32 mouse cellular contexts compared by ENCODE assay signal in the genomic region with DNA sequence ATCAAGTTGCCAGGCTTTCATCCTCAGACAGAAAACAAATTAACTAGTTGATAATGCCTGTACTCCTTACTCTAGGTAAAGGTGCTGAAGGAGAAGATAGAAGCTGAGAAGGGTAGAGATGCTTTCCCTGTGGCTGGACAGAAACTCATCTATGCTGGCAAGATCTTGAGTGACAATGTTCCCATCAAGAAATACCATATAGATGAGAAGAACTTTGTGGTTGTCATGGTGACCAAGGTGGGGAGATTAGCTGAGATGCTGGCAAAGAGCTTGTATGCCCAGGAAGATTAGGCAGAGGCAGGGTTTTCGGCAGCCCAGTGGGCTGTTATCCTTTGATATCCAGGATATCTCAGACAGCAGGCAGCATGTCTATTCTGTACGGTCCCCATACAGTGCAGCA. TPM values are rescaled to one million over a fixed set of nuclear protein-coding genes. Genes with fewer than 3 reads are reported as not detected.
"Had no signal": no experiment of that assay in that cellular context is flagged by ENCODE, and none has a peak within 500 bp of the region (broad histone marks: within the 10 kb centered on the region; RNA-seq: fewer than 3 reads in every experiment).

No protein-coding gene starts in this region.

RNA-seq across cellular contexts. Expression of gene Zfp791, which starts 12.8 kb away (rescaled TPM):
- total RNA-seq: common myeloid progenitor, adult 5-6 weeks; granulocyte monocyte progenitor cell, adult 5-6 weeks had no signal

RNA-seq across cellular contexts. Expression of gene Cks1brt, which starts 16.0 kb away (rescaled TPM):
- total RNA-seq: common myeloid progenitor, adult 5-6 weeks; forebrain, postnatal 0 days; gastrocnemius, adult 18-20 months; gastrocnemius, adult 2 months; gastrocnemius, adult 8-10 months; gastrocnemius, postnatal 10 days; gastrocnemius, postnatal 14 days; gastrocnemius, postnatal 25 days; gastrocnemius, postnatal 36 days; gastrocnemius, postnatal 4 days; granulocyte monocyte progenitor cell, adult 5-6 weeks; heart, adult 18-20 months; heart, adult 2 months; heart, adult 8-10 months had no signal
- polyA plus RNA-seq: cortical plate, adult 2 months; embryonic facial prominence, embryonic 10.5 days; embryonic facial prominence, embryonic 11.5 days; embryonic facial prominence, embryonic 12.5 days; embryonic facial prominence, embryonic 13.5 days; embryonic facial prominence, embryonic 14.5 days; embryonic facial prominence, embryonic 15.5 days; erythroblast, embryonic 14.5 days; forebrain, embryonic 10.5 days; forebrain, embryonic 11.5 days; forebrain, embryonic 12.5 days; forebrain, embryonic 13.5 days; forebrain, embryonic 14.5 days; forebrain, embryonic 15.5 days; forebrain, embryonic 16.5 days; forebrain, postnatal 0 days; frontal cortex, adult 2 months; gonadal fat pad, adult 2 months; heart, adult 2 months; heart, embryonic 10.5 days had no signal
